Mouse (Mus musculus): Measurements from ENCODE around the gene F2rl1.

The F2rl1 gene

GRCm38 (mm10) chr13:95474294-95474693 is 50.7 kb downstream of the F2rl1 start:
- no peak for DNase-seq (ENCODE audit: extremely low read depth, insufficient read length, low spot score)

GRCm38 (mm10) chr13:95470970-95471369 is 54.1 kb downstream of the F2rl1 start:
- DNase-seq (ENCODE audit: extremely low read depth, insufficient read length, low spot score): peak; percentile 26
